In the genomic region with DNA sequence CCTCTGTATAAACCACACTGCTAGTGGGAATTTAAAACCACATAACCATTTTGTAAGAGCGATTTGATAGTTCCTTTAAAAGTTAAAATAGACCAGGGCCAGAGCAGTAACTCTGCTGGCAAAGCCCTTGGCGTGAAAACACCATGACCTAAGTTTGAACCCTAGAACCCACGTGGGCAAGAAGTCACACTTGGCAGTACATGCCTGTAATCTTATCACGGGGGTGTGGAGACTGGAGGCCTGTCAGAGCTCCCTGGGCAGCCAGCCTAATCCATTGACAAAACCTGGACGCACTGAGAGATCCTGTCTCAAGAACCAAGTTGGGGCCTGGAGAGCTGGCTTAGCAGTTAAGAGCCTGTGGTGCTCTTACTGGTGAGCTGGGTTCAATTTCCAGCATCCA, we compare ENCODE assay signal across 7 mouse cellular contexts. TPM values are rescaled to one million over a fixed set of nuclear protein-coding genes. Genes with fewer than 3 reads are reported as not detected.
DNase-seq lines count a peak whose midpoint lies in the region; ATAC-seq and TF ChIP-seq lines count a peak whose summit lies in the region.

No protein-coding gene starts in this region.

- no peak for TF ChIP-seq EP300 in liver, postnatal 0 days (IDR thresholded peaks at IDR 0.05; ENCODE audit: low read depth)

- DNase-seq in MN1 (ENCODE audit: low spot score), result peak; percentile 83
- peak; percentile 78 for DNase-seq in adrenal gland, adult 8-10 months
- peak; percentile 91 to 92 for DNase-seq in heart, adult 9 months (ENCODE audit: low spot score in 2 of 2)
- DNase-seq in kidney, postnatal 0 days (ENCODE audit: low spot score), result peak; percentile 71
- peak; percentile 2 for DNase-seq in ovary, postnatal 10 days (ENCODE audit: low spot score)
- no peak for DNase-seq in liver, postnatal 0 days

- no peak overlapping the region for H3K4me2 ChIP-seq in kidney, postnatal 0 days (ENCODE audit: low read length)
- no peak overlapping the region for H3K4me2 ChIP-seq in neural tube, embryonic 15.5 days
- H3K4me2 ChIP-seq in liver, postnatal 0 days (ENCODE audit: low read depth, low read length), result no peak overlapping the region

- H3K27me3 ChIP-seq in kidney, postnatal 0 days (ENCODE audit: insufficient read depth, low read length), result no peaks in the 10 kb centered on the region
- H3K27me3 ChIP-seq in neural tube, embryonic 15.5 days (replicated peaks), result no peaks in the 10 kb centered on the region
- no peaks in the 10 kb centered on the region for H3K27me3 ChIP-seq in liver, postnatal 0 days (ENCODE audit: insufficient read depth, low read length)

- no peak overlapping the region for H3K4me3 ChIP-seq in kidney, postnatal 0 days (replicated peaks; ENCODE audit: low read depth, low read length)
- H3K4me3 ChIP-seq in neural tube, embryonic 15.5 days (replicated peaks), result no peak overlapping the region
- no peak overlapping the region for H3K4me3 ChIP-seq in liver, postnatal 0 days (ENCODE audit: low read depth, low read length)

- no peak overlapping the region for H3K27ac ChIP-seq in kidney, postnatal 0 days
- no peak overlapping the region for H3K27ac ChIP-seq in neural tube, embryonic 15.5 days (replicated peaks)
- H3K27ac ChIP-seq in liver, postnatal 0 days (ENCODE audit: low read depth), result no peak overlapping the region

- peak; percentile 80 for ATAC-seq in kidney, postnatal 0 days (replicated peaks; ENCODE audit: low FRiP score, low read depth)
- no peak for ATAC-seq in neural tube, embryonic 15.5 days (ENCODE audit: low FRiP score)
- no peak for ATAC-seq in liver, postnatal 0 days

- no peak for TF ChIP-seq CTCF in kidney, postnatal 0 days (IDR thresholded peaks at IDR 0.05; ENCODE audit: low read depth)
- no peak for TF ChIP-seq CTCF in liver, postnatal 0 days (IDR thresholded peaks at IDR 0.05; ENCODE audit: low read depth)

- 22% methylated on average over 5 of the region's 5 CpGs for WGBS in kidney, postnatal 0 days
- 68% methylated on average over 5 of the region's 5 CpGs for WGBS in neural tube, embryonic 15.5 days
- 51% methylated on average over 5 of the region's 5 CpGs for WGBS in liver, postnatal 0 days (ENCODE audit: insufficient replicate concordance)

- H3K4me1 ChIP-seq in kidney, postnatal 0 days (replicated peaks; ENCODE audit: insufficient read depth, low read length), result no peaks in the 10 kb centered on the region
- H3K4me1 ChIP-seq in neural tube, embryonic 15.5 days, result no peaks in the 10 kb centered on the region
- no peaks in the 10 kb centered on the region for H3K4me1 ChIP-seq in liver, postnatal 0 days (ENCODE audit: insufficient read depth)

- H3K9ac ChIP-seq in kidney, postnatal 0 days (ENCODE audit: low read depth, low read length), result no peak overlapping the region
- H3K9ac ChIP-seq in neural tube, embryonic 15.5 days (replicated peaks), result no peak overlapping the region
- H3K9ac ChIP-seq in liver, postnatal 0 days (replicated peaks), result no peak overlapping the region

- no peaks in the 10 kb centered on the region for H3K9me3 ChIP-seq in kidney, postnatal 0 days (replicated peaks; ENCODE audit: low read length)
- no peaks in the 10 kb centered on the region for H3K9me3 ChIP-seq in neural tube, embryonic 15.5 days (replicated peaks)
- no peaks in the 10 kb centered on the region for H3K9me3 ChIP-seq in liver, postnatal 0 days (ENCODE audit: low read length)

- H3K36me3 ChIP-seq in kidney, postnatal 0 days (ENCODE audit: insufficient read depth, low read length), result no peaks in the 10 kb centered on the region
- no peaks in the 10 kb centered on the region for H3K36me3 ChIP-seq in neural tube, embryonic 15.5 days
- no peaks in the 10 kb centered on the region for H3K36me3 ChIP-seq in liver, postnatal 0 days (replicated peaks; ENCODE audit: insufficient read depth, low read length)

RNA-seq across cellular contexts. Expression of a gene that starts 12.9 kb away (rescaled TPM):
- under 1 TPM in 2 of 4 experiments, not detected in 2; 0.59 to 0.75 TPM for total RNA-seq in adrenal gland, adult 8-10 months (2022)
- not detected in 2 replicates for polyA plus RNA-seq in kidney, postnatal 0 days (2015; fragmentation: Nextera tagmentation; extraction: Ambion mirVana)
- 12.5 and 13.0 TPM in 2 replicates for polyA plus RNA-seq in neural tube, embryonic 15.5 days (2015; fragmentation: Nextera tagmentation; extraction: Ambion mirVana)
- polyA plus RNA-seq in liver, postnatal 0 days (2015; fragmentation: Nextera tagmentation; extraction: Ambion mirVana), result 1.6 TPM in 2 replicates

RNA-seq across cellular contexts. Expression of a gene that starts 19.0 kb away (rescaled TPM):
- 10 to 100 TPM; 12.0 to 16.9 (median 12.8) TPM for total RNA-seq in adrenal gland, adult 8-10 months (2022)
- 25.8 and 35.4 TPM in 2 replicates for polyA plus RNA-seq in kidney, postnatal 0 days (2015; fragmentation: Nextera tagmentation; extraction: Ambion mirVana)
- 25.0 and 26.2 TPM in 2 replicates for polyA plus RNA-seq in neural tube, embryonic 15.5 days (2015; fragmentation: Nextera tagmentation; extraction: Ambion mirVana)
- 9.7 and 11.8 TPM in 2 replicates for polyA plus RNA-seq in liver, postnatal 0 days (2015; fragmentation: Nextera tagmentation; extraction: Ambion mirVana)

RNA-seq across cellular contexts. Expression of a gene that starts 43.1 kb away (rescaled TPM):
- 10 to 100 TPM; 11.8 to 18.1 (median 14.3) TPM for total RNA-seq in adrenal gland, adult 8-10 months (2022)
- 307 and 357 TPM in 2 replicates for polyA plus RNA-seq in kidney, postnatal 0 days (2015; fragmentation: Nextera tagmentation; extraction: Ambion mirVana)
- polyA plus RNA-seq in neural tube, embryonic 15.5 days (2015; fragmentation: Nextera tagmentation; extraction: Ambion mirVana), result 41.8 and 135 TPM in 2 replicates
- polyA plus RNA-seq in liver, postnatal 0 days (2015; fragmentation: Nextera tagmentation; extraction: Ambion mirVana), result 323 and 339 TPM in 2 replicates
